Mouse (Mus musculus) hindbrain, postnatal 0 days (tissue): Measurements from ENCODE around the gene Atp5d. TPM values are rescaled to one million over a fixed set of nuclear protein-coding genes. Genes with fewer than 3 reads are reported as not detected.

Experiments
- ATAC-seq: fragments of 200-750 bp; cut with Nextera tagmentation; 2 replicates; pipeline ENCODE4 v1.8.0; 2017; ENCODE audit warnings: mild to moderate bottlenecking, moderate TSS enrichment, moderate library complexity
- DNase-seq: peaks from one replicate; pipeline ENCODE4 v3.0.0-alpha.2; 2015; ENCODE audit warnings: low spot score
- H3K27ac ChIP-seq: fragments of 300-500 bp; sonication (generic); 2 replicates; pipeline ENCODE4 v1.5.1; 2014; ENCODE audit warnings: mild to moderate bottlenecking
- H3K27me3 ChIP-seq: fragments of 300-500 bp; sonication (generic); 2 replicates; pipeline ENCODE4 v1.6.1; 2014; ENCODE audit warnings: low read length, mixed read lengths; ENCODE audit not compliant: insufficient read depth
- H3K36me3 ChIP-seq: fragments of 300-500 bp; sonication (generic); 2 replicates; pipeline ENCODE4 v1.6.1; 2014; ENCODE audit warnings: low read length, mixed read lengths; ENCODE audit not compliant: insufficient read depth
- H3K4me1 ChIP-seq: fragments of 300-500 bp; sonication (generic); 2 replicates; pipeline ENCODE4 v1.6.1; 2014; ENCODE audit warnings: antibody characterized with exemption, low read length, mixed read lengths; ENCODE audit not compliant: insufficient read depth
- H3K4me2 ChIP-seq: fragments of 300-500 bp; sonication (generic); 2 replicates; pipeline ENCODE4 v1.6.1; 2014; ENCODE audit warnings: low read depth, mild to moderate bottlenecking, low read length, moderate library complexity, mixed read lengths
- H3K4me3 ChIP-seq: fragments of 300-500 bp; sonication (generic); 2 replicates; pipeline ENCODE4 v1.5.1; 2014; ENCODE audit warnings: low read length
- H3K9ac ChIP-seq: fragments of 300-500 bp; sonication (generic); replicated peaks from 2 replicates; pipeline ENCODE4 v1.6.1; 2014; ENCODE audit warnings: mild to moderate bottlenecking, low read length, moderate library complexity, mixed read lengths
- H3K9me3 ChIP-seq: fragments of 300-500 bp; sonication (generic); 2 replicates; pipeline ENCODE4 v1.6.1; 2016; ENCODE audit warnings: low read length, mixed read lengths
- CTCF ChIP-seq: IDR thresholded peaks from 2 replicates; pipeline ENCODE4 v1.5.1; 2016; ENCODE audit warnings: antibody characterized with exemption, control low read depth, low read depth
- WGBS: fragments of 180-500 bp; shearing (Covaris S2); extraction: QIAGEN DNeasy Blood & Tissue Kit; methylation state at CpG from one replicate; pipeline ENCODE4 v1.1.7; 2014; 5-methylcytosine and 5-hydroxymethylcytosine counted together
- polyA plus RNA-seq: library from polyadenylated mRNA; unstranded; fragments of >200 nt; fragmentation: Nextera tagmentation; extraction: Ambion mirVana; gene quantifications from 2 replicates; pipeline ENCODE4 v1.2.1, GENCODE M21; 2015
- total RNA-seq: library from RNA; depleted of rRNA; stranded (reverse); fragments of >200 nt; gene quantifications from 2 replicates; pipeline ENCODE4 v1.2.3, GENCODE M21; 2014; rRNA removed

Gene Atp5d
- total and polyA plus RNA-seq, 2 experiments from 2014 or later, result 303 to 736 TPM

DNA sequence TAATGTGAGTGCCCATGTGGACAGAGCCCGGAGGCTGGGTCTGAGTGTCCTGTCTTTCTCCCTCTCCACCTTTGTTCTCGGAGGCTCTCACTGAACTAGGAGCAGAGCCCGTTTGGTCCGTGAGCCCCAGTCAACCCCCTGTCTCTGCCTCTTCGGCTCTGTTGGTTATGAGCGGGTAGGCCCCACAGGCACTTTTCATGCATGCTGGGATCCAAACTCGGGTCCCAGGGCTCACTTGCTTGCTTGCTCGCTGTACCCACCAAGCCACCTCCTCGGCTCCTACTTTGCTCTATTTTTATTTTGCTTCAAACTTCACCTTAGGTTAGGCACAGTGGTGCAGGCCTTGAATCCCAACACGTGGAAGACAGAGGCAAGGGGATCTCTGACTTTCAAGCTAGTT lies 49.3 kb downstream of the Atp5d start:
- DNase-seq, result no peak
- H3K9ac ChIP-seq, result no peak overlapping the region
- no peak overlapping the region for H3K4me3 ChIP-seq
- H3K4me1 ChIP-seq, result no peaks in the 10 kb centered on the region
- no peak for TF ChIP-seq CTCF
- WGBS, result 85% methylated on average over 10 of the region's 10 CpGs
- no peak overlapping the region for H3K27ac ChIP-seq
- H3K36me3 ChIP-seq, result peaks cover 13% of the 10 kb centered on the region; the same call in 1 of the 2 replicates
- no peak for ATAC-seq
- H3K9me3 ChIP-seq, result no peaks in the 10 kb centered on the region
- peaks cover 3% of the 10 kb centered on the region; the same call in 1 of the 2 replicates for H3K27me3 ChIP-seq
- no peak overlapping the region for H3K4me2 ChIP-seq

GRCm38 (mm10) chr10:80188453-80189024 lies 50.1 kb downstream of the Atp5d start:
- no peaks in the 10 kb centered on the region for H3K9me3 ChIP-seq
- H3K9ac ChIP-seq, result no peak overlapping the region
- H3K4me1 ChIP-seq, result no peaks in the 10 kb centered on the region
- no peak overlapping the region for H3K4me3 ChIP-seq
- H3K4me2 ChIP-seq, result no peak overlapping the region
- peaks cover 13% of the 10 kb centered on the region; the same call in 1 of the 2 replicates for H3K36me3 ChIP-seq
- 68% methylated on average over 15 of the region's 15 CpGs for WGBS
- no peak for ATAC-seq
- TF ChIP-seq CTCF, result no peak
- DNase-seq, result no peak
- H3K27me3 ChIP-seq, result peaks cover 4% of the 10 kb centered on the region; the same call in 1 of the 2 replicates
- H3K27ac ChIP-seq, result no peak overlapping the region

GRCm38 (mm10) chr10:80189999-80190398 lies 51.6 kb downstream of the Atp5d start:
- peak overlapping the region; percentile 81 for H3K27ac ChIP-seq
- H3K4me1 ChIP-seq, result no peaks in the 10 kb centered on the region
- peak; percentile 17 for DNase-seq
- H3K9ac ChIP-seq, result peak overlapping the region; percentile 61
- peak overlapping the region; percentile 34 for H3K4me3 ChIP-seq
- no peak for TF ChIP-seq CTCF
- peaks cover 4% of the 10 kb centered on the region; the same call in 1 of the 2 replicates for H3K27me3 ChIP-seq
- H3K36me3 ChIP-seq, result peaks cover 13% of the 10 kb centered on the region; the same call in 1 of the 2 replicates
- H3K4me2 ChIP-seq, result peak overlapping the region; percentile 63
- 13% methylated on average over 21 of the region's 21 CpGs for WGBS
- no peak for ATAC-seq
- no peaks in the 10 kb centered on the region for H3K9me3 ChIP-seq

DNA sequence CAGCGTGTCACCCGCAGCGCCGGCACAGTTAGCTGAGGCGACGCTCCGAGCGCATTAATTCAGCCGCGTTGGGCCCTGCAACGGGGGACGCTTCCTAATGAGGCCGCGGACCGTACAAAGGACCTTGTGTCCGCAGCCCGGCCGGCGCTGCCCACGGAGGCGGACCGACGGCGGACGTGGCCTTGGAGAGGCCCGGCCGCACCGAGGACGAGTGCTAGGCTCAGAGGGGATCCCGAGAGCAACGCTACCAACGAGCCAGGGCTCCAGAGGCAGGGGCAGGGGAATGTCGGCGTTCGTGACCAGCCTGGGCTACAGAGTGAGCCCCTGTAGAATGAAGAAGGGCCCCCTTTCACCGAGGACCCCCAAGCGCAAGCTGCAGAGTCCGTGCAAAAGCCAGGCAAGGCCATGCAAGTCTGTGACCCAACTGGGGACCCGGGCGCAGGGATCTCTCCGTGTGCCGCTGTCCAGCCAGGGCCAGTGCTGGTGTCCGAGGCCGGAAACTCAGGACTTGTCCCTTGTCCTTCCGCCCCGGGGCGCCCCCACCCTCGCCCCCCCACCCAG lies 52.1 kb downstream of the Atp5d start:
- ATAC-seq (peak; percentile 78), DNase-seq (peak; percentile 76)
- H3K4me1 ChIP-seq, result no peaks in the 10 kb centered on the region
- H3K36me3 ChIP-seq, result peaks cover 13% of the 10 kb centered on the region; the same call in 1 of the 2 replicates
- peak overlapping the region; percentile 81 for H3K27ac ChIP-seq
- H3K4me2 ChIP-seq, result peak overlapping the region; percentile 63
- peak overlapping the region; percentile 61 for H3K9ac ChIP-seq
- no peaks in the 10 kb centered on the region for H3K9me3 ChIP-seq
- H3K27me3 ChIP-seq, result peaks cover 4% of the 10 kb centered on the region; the same call in 1 of the 2 replicates
- WGBS, result 3% methylated on average over 48 of the region's 48 CpGs
- peak overlapping the region; percentile 34 for H3K4me3 ChIP-seq
- TF ChIP-seq CTCF, result no peak

DNA sequence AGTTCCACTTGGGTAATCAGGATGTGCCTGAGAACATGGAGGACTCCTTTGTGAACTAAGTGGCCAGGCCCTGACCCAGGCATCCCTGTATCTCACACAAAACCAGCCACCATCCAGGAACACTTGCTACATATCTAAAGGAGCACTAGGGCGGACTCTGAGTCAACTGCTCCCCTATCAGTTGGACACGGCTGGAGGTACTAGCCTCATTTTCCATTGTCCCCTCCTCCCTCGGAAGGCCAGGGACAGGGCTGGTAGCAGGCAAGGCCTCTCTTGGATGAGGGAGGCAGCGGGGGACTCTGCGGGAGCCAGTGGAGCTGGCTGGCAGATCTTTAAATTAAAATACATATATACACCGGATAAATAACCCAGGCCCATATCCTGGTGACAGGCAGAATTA lies 55.5 kb downstream of the Atp5d start:
- ATAC-seq (no peak), DNase-seq (no peak)
- Histone ChIP-seq H3K4me3 (no peak overlapping the region), H3K4me1 (no peaks in the 10 kb centered on the region), H3K36me3 (0 out of 2 replicates have a peak, but pooled peaks cover 2% of the 10 kb centered on the region), H3K9me3 (no peaks in the 10 kb centered on the region), H3K27me3 (peaks cover 4% of the 10 kb centered on the region; the same call in 1 of the 2 replicates), H3K9ac (no peak overlapping the region), H3K27ac (no peak overlapping the region), H3K4me2 (no peak overlapping the region)
- 64% methylated on average over 6 of the region's 6 CpGs for WGBS
- no peak for TF ChIP-seq CTCF

DNA sequence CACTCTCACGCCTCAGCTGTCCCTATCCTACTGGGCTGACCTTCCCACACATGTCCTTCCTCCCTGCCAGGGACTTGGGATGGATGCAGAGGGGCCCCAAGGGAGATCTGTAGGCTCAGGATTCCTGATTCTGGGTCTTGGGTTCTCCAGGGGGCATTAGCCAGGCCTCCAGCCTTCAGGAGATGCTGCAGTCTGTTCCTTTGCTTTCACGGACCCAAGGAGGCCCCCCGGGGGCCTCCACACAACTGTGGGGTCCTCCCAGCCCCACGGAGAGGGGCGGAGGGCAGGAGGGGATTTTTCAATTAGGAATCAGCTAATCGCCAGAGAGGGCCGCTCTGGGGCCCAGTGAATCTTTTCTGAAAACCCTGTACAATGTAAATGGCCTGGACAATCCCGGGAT lies 56.0 kb downstream of the Atp5d start:
- 47% methylated on average over 8 of the region's 8 CpGs for WGBS
- Histone ChIP-seq H3K4me3 (no peak overlapping the region), H3K4me2 (no peak overlapping the region), H3K9me3 (no peaks in the 10 kb centered on the region), H3K27me3 (peaks cover 4% of the 10 kb centered on the region; the same call in 1 of the 2 replicates), H3K36me3 (no peaks in the 10 kb centered on the region), H3K4me1 (no peaks in the 10 kb centered on the region), H3K27ac (no peak overlapping the region), H3K9ac (no peak overlapping the region)
- DNase-seq (no peak), ATAC-seq (no peak)
- TF ChIP-seq CTCF, result no peak

Other genes starting within 250 kb of the Atp5d start
Only the 30 nearest of the 33 such genes appear.
- not detected in 2 replicates for gene Gm26602, start 227.8 kb upstream of the Atp5d start, total RNA-seq
- 4.9 and 17.2 TPM in 2 replicates for gene Gm26602, start 227.8 kb upstream of the Atp5d start, polyA plus RNA-seq
- gene Kiss1r, start 221.7 kb upstream of the Atp5d start, total RNA-seq, result 7.7 and 9.4 TPM in 2 replicates
- gene Kiss1r, start 221.7 kb upstream of the Atp5d start, polyA plus RNA-seq, result 3.4 and 3.9 TPM in 2 replicates
- 111 and 133 TPM in 2 replicates for gene R3hdm4, start 217.4 kb upstream of the Atp5d start, total RNA-seq
- gene R3hdm4, start 217.4 kb upstream of the Atp5d start, polyA plus RNA-seq, result 252 and 267 TPM in 2 replicates
- gene Arid3a, start 211.6 kb upstream of the Atp5d start, total RNA-seq, result 9.7 and 10.1 TPM in 2 replicates
- gene Arid3a, start 211.6 kb upstream of the Atp5d start, polyA plus RNA-seq, result 2.5 and 2.6 TPM in 2 replicates
- gene Wdr18, start 178.5 kb upstream of the Atp5d start, total RNA-seq, result 74.6 and 81.6 TPM in 2 replicates
- gene Wdr18, start 178.5 kb upstream of the Atp5d start, polyA plus RNA-seq, result 109 TPM in 2 replicates
- 0.68 and 0.97 TPM in 2 replicates for gene Grin3b, start 167.9 kb upstream of the Atp5d start, total RNA-seq
- gene Grin3b, start 167.9 kb upstream of the Atp5d start, polyA plus RNA-seq, result 0.20 and 0.51 TPM in 2 replicates
- 161 and 179 TPM in 2 replicates for gene Tmem259, start 154.3 kb upstream of the Atp5d start, total RNA-seq
- 25.6 and 27.1 TPM in 2 replicates for gene Tmem259, start 154.3 kb upstream of the Atp5d start, polyA plus RNA-seq
- 17.2 and 17.9 TPM in 2 replicates for gene Cnn2, start 150.0 kb upstream of the Atp5d start, total RNA-seq
- 15.0 and 16.4 TPM in 2 replicates for gene Cnn2, start 150.0 kb upstream of the Atp5d start, polyA plus RNA-seq
- gene Abca7, start 142.1 kb upstream of the Atp5d start, total RNA-seq, result 11.6 and 19.1 TPM in 2 replicates
- gene Abca7, start 142.1 kb upstream of the Atp5d start, polyA plus RNA-seq, result 2.3 and 2.4 TPM in 2 replicates
- 2.9 and 3.3 TPM in 2 replicates for gene Arhgap45, start 122.0 kb upstream of the Atp5d start, total RNA-seq
- 1.7 and 1.8 TPM in 2 replicates for gene Arhgap45, start 122.0 kb upstream of the Atp5d start, polyA plus RNA-seq
- gene Polr2e, start 98.8 kb upstream of the Atp5d start, total RNA-seq, result 93.3 and 100 TPM in 2 replicates
- 143 TPM in 2 replicates for gene Polr2e, start 98.8 kb upstream of the Atp5d start, polyA plus RNA-seq
- 373 and 379 TPM in 2 replicates for gene Gpx4, start 91.5 kb upstream of the Atp5d start, total RNA-seq
- 757 and 762 TPM in 2 replicates for gene Gpx4, start 91.5 kb upstream of the Atp5d start, polyA plus RNA-seq
- 22.8 and 23.7 TPM in 2 replicates for gene Sbno2, start 33.1 kb upstream of the Atp5d start, total RNA-seq
- gene Sbno2, start 33.1 kb upstream of the Atp5d start, polyA plus RNA-seq, result 6.9 and 7.8 TPM in 2 replicates
- 86.4 and 86.6 TPM in 2 replicates for gene Stk11, start 22.8 kb upstream of the Atp5d start, total RNA-seq
- gene Stk11, start 22.8 kb upstream of the Atp5d start, polyA plus RNA-seq, result 13.9 and 15.0 TPM in 2 replicates
- 270 and 288 TPM in 2 replicates for gene Cbarp, start 2.2 kb downstream of the Atp5d start, total RNA-seq
- gene Cbarp, start 2.2 kb downstream of the Atp5d start, polyA plus RNA-seq, result 95.5 and 106 TPM in 2 replicates
- 146 and 172 TPM in 2 replicates for gene Midn, start 9.6 kb downstream of the Atp5d start, total RNA-seq
- 14.7 and 15.8 TPM in 2 replicates for gene Midn, start 9.6 kb downstream of the Atp5d start, polyA plus RNA-seq
- gene Cirbp, start 27.4 kb downstream of the Atp5d start, total RNA-seq, result 257 and 261 TPM in 2 replicates
- gene Cirbp, start 27.4 kb downstream of the Atp5d start, polyA plus RNA-seq, result 730 and 732 TPM in 2 replicates
- 2.6 and 3.2 TPM in 2 replicates for gene 1600002K03Rik, start 34.3 kb downstream of the Atp5d start, total RNA-seq
- 4.3 and 4.4 TPM in 2 replicates for gene 1600002K03Rik, start 34.3 kb downstream of the Atp5d start, polyA plus RNA-seq
- 24.0 and 32.8 TPM in 2 replicates for gene Efna2, start 40.9 kb downstream of the Atp5d start, total RNA-seq
- 23.2 and 23.8 TPM in 2 replicates for gene Efna2, start 40.9 kb downstream of the Atp5d start, polyA plus RNA-seq
- gene Mum1, start 87.8 kb downstream of the Atp5d start, total RNA-seq, result 41.5 and 49.3 TPM in 2 replicates
- gene Mum1, start 87.8 kb downstream of the Atp5d start, polyA plus RNA-seq, result 45.8 and 45.9 TPM in 2 replicates
- 246 and 291 TPM in 2 replicates for gene Ndufs7, start 110.5 kb downstream of the Atp5d start, total RNA-seq
- 410 and 430 TPM in 2 replicates for gene Ndufs7, start 110.5 kb downstream of the Atp5d start, polyA plus RNA-seq
- 40.9 and 44.5 TPM in 2 replicates for gene Gamt, start 122.4 kb downstream of the Atp5d start, total RNA-seq
- 32.4 and 35.9 TPM in 2 replicates for gene Gamt, start 122.4 kb downstream of the Atp5d start, polyA plus RNA-seq
- gene Dazap1, start 122.9 kb downstream of the Atp5d start, total RNA-seq, result 79.1 and 104 TPM in 2 replicates
- 38.5 and 39.4 TPM in 2 replicates for gene Dazap1, start 122.9 kb downstream of the Atp5d start, polyA plus RNA-seq
- gene Rps15, start 153.8 kb downstream of the Atp5d start, total RNA-seq, result 1,031 and 1,483 TPM in 2 replicates
- 676 and 682 TPM in 2 replicates for gene Rps15, start 153.8 kb downstream of the Atp5d start, polyA plus RNA-seq
- 358 and 374 TPM in 2 replicates for gene Apc2, start 157.3 kb downstream of the Atp5d start, total RNA-seq
- 81.3 and 97.6 TPM in 2 replicates for gene Apc2, start 157.3 kb downstream of the Atp5d start, polyA plus RNA-seq
- gene 2310011J03Rik, start 181.9 kb downstream of the Atp5d start, total RNA-seq, result 28.9 and 36.0 TPM in 2 replicates
- 35.7 and 38.4 TPM in 2 replicates for gene 2310011J03Rik, start 181.9 kb downstream of the Atp5d start, polyA plus RNA-seq
- 3.8 and 6.7 TPM in 2 replicates for gene Pcsk4, start 190.9 kb downstream of the Atp5d start, total RNA-seq
- gene Pcsk4, start 190.9 kb downstream of the Atp5d start, polyA plus RNA-seq, result 11.0 and 11.8 TPM in 2 replicates
- 3.7 TPM in 2 replicates for gene Reep6, start 191.3 kb downstream of the Atp5d start, total RNA-seq
- gene Reep6, start 191.3 kb downstream of the Atp5d start, polyA plus RNA-seq, result 5.2 and 5.5 TPM in 2 replicates
- gene Adamtsl5, start 209.8 kb downstream of the Atp5d start, total RNA-seq, result 0.18 and 1.0 TPM in 2 replicates
- 0.91 and 1.2 TPM in 2 replicates for gene Adamtsl5, start 209.8 kb downstream of the Atp5d start, polyA plus RNA-seq
- gene Plk5, start 217.8 kb downstream of the Atp5d start, total RNA-seq, result 15.7 and 18.3 TPM in 2 replicates
- gene Plk5, start 217.8 kb downstream of the Atp5d start, polyA plus RNA-seq, result 8.9 and 9.3 TPM in 2 replicates